Comparison of ENCODE assay signal across 9 mouse cellular contexts in genomic region chr19:5945027-5945426, GRCm38 (mm10). TPM values are rescaled to one million over a fixed set of nuclear protein-coding genes. Genes with fewer than 3 reads are reported as not detected.
DNase-seq lines count a peak whose midpoint lies in the region; ATAC-seq and TF ChIP-seq lines count a peak whose summit lies in the region.
"Had no signal": no experiment of that assay in that cellular context is flagged by ENCODE, and none has a peak within 500 bp of the region (broad histone marks: within the 10 kb centered on the region; RNA-seq: fewer than 3 reads in every experiment).

No protein-coding gene starts in this region.

- peak; percentile 66 for DNase-seq in left cerebral cortex, adult 11 months (ENCODE audit: low spot score)
- DNase-seq in left cerebral cortex, adult 18-20 months (ENCODE audit: low spot score in 2 of 2), result no peak
- DNase-seq in forelimb bud, embryonic 11.5 days (ENCODE audit: low read depth, low spot score), result peak; percentile 46
- peak; percentile 50 for DNase-seq in limb, embryonic 14.5 days (ENCODE audit: low spot score)
- DNase-seq in adrenal gland, postnatal 10 days, result no peak
- DNase-seq in hindbrain, embryonic 10.5 days (ENCODE audit: low spot score), result no peak
- DNase-seq in left cerebral cortex, postnatal 10 days (ENCODE audit: extremely low spot score in 1 of 2, low spot score in 2 of 2), result no peak

- no peaks in the 10 kb centered on the region for H3K27me3 ChIP-seq in limb, embryonic 14.5 days (ENCODE audit: control insufficient read depth, insufficient read depth, low read length)
- no peaks in the 10 kb centered on the region for H3K27me3 ChIP-seq in hindbrain, embryonic 10.5 days (ENCODE audit: insufficient read depth, poor library complexity, severe bottlenecking)

- no peaks in the 10 kb centered on the region for H3K9me3 ChIP-seq in limb, embryonic 14.5 days (ENCODE audit: control insufficient read depth, low read length)
- no peaks in the 10 kb centered on the region for H3K9me3 ChIP-seq in hindbrain, embryonic 10.5 days

- ATAC-seq in limb, embryonic 14.5 days (ENCODE audit: low FRiP score, low read depth), result no peak
- peak; percentile 72 for ATAC-seq in neutrophil, adult 5-6 weeks (ENCODE audit: extremely low read depth, insufficient number of reproducible peaks, low FRiP score, poor library complexity, severe bottlenecking)

- TF ChIP-seq POLR2A in limb, embryonic 14.5 days (IDR thresholded peaks at IDR 0.05; ENCODE audit: borderline replicate concordance, extremely low read depth, insufficient read depth, insufficient read length), result no peak

- WGBS in limb, embryonic 14.5 days, result 71% methylated on average over 7 of the region's 7 CpGs
- WGBS in hindbrain, embryonic 10.5 days, result 88% methylated on average over 7 of the region's 7 CpGs

- no peak overlapping the region for H3K4me2 ChIP-seq in limb, embryonic 14.5 days (replicated peaks; ENCODE audit: low read depth, low read length, severe bottlenecking)

- H3K27ac ChIP-seq in limb, embryonic 14.5 days (replicated peaks; ENCODE audit: low read depth, low read length), result 0 out of 2 replicates have a peak overlapping the region, but pooled peaks have one; percentile 5
- H3K27ac ChIP-seq in hindbrain, embryonic 10.5 days, result no peak overlapping the region

- intact Hi-C loops in left cerebral cortex, postnatal 10 days (cut with DNase I), result no loop called here

- peaks cover 80% of the 10 kb centered on the region for H3K36me3 ChIP-seq in limb, embryonic 14.5 days (ENCODE audit: control insufficient read depth, insufficient read depth, low read length)
- peaks cover 98% of the 10 kb centered on the region for H3K36me3 ChIP-seq in hindbrain, embryonic 10.5 days

- no peak overlapping the region for H3K9ac ChIP-seq in limb, embryonic 14.5 days (ENCODE audit: low read depth, low read length, severe bottlenecking)

- H3K4me1 ChIP-seq in limb, embryonic 14.5 days (ENCODE audit: control insufficient read depth, insufficient read depth, low read length), result no peaks in the 10 kb centered on the region
- no peaks in the 10 kb centered on the region for H3K4me1 ChIP-seq in hindbrain, embryonic 10.5 days (replicated peaks)

- H3K4me3 ChIP-seq in limb, embryonic 14.5 days (replicated peaks; ENCODE audit: low read length), result no peak overlapping the region
- H3K4me3 ChIP-seq in hindbrain, embryonic 10.5 days, result no peak overlapping the region

RNA-seq across cellular contexts. Expression of gene Pola2, which starts 19.0 kb away (rescaled TPM):
- 1 to 10 TPM; 4.9 to 5.0 TPM for total RNA-seq in left cerebral cortex, adult 18-20 months (2021)
- polyA plus RNA-seq in limb, embryonic 14.5 days (2012; rRNA removed), result 87.9 and 109 TPM in 2 replicates
- polyA plus RNA-seq in limb, embryonic 14.5 days (2014; fragmentation: Nextera tagmentation; extraction: Ambion mirVana), result 65.8 and 66.3 TPM in 2 replicates
- 32.8 and 36.8 TPM in 2 replicates for total RNA-seq in neutrophil, adult 5-6 weeks (2017)
- total RNA-seq in adrenal gland, postnatal 10 days (2021), result 10 to 100 TPM; 21.3 to 28.0 TPM
- 83.7 and 110 TPM in 2 replicates for polyA plus RNA-seq in hindbrain, embryonic 10.5 days (2016; fragmentation: Nextera tagmentation; extraction: Ambion mirVana)
- 10 to 100 TPM in 1 of 2 experiments, 1 to 10 TPM in 1; 8.0 to 10.7 TPM for total RNA-seq in left cerebral cortex, postnatal 10 days (2021)

RNA-seq across cellular contexts. Expression of gene Cdc42ep2, which starts 20.4 kb away (rescaled TPM):
- total RNA-seq in left cerebral cortex, adult 18-20 months (2021), result 1 to 10 TPM; 4.7 to 5.4 TPM
- 9.7 and 10.0 TPM in 2 replicates for polyA plus RNA-seq in limb, embryonic 14.5 days (2012; rRNA removed)
- polyA plus RNA-seq in limb, embryonic 14.5 days (2014; fragmentation: Nextera tagmentation; extraction: Ambion mirVana), result 6.5 and 8.0 TPM in 2 replicates
- 3.8 and 4.8 TPM in 2 replicates for total RNA-seq in neutrophil, adult 5-6 weeks (2017)
- total RNA-seq in adrenal gland, postnatal 10 days (2021), result 10 to 100 TPM; 10.8 to 11.2 TPM
- polyA plus RNA-seq in hindbrain, embryonic 10.5 days (2016; fragmentation: Nextera tagmentation; extraction: Ambion mirVana), result 2.0 and 2.9 TPM in 2 replicates
- total RNA-seq in left cerebral cortex, postnatal 10 days (2021), result 1 to 10 TPM; 8.3 to 9.8 TPM

RNA-seq across cellular contexts. Expression of gene Dpf2, which starts 32.2 kb away (rescaled TPM):
- total RNA-seq in left cerebral cortex, adult 18-20 months (2021), result 100 to 1,000 TPM in 1 of 2 experiments, 10 to 100 TPM in 1; 90.1 to 102 TPM
- 179 and 199 TPM in 2 replicates for polyA plus RNA-seq in limb, embryonic 14.5 days (2012; rRNA removed)
- polyA plus RNA-seq in limb, embryonic 14.5 days (2014; fragmentation: Nextera tagmentation; extraction: Ambion mirVana), result 143 and 147 TPM in 2 replicates
- total RNA-seq in neutrophil, adult 5-6 weeks (2017), result 80.0 and 104 TPM in 2 replicates
- 100 to 1,000 TPM; 105 to 119 TPM for total RNA-seq in adrenal gland, postnatal 10 days (2021)
- polyA plus RNA-seq in hindbrain, embryonic 10.5 days (2016; fragmentation: Nextera tagmentation; extraction: Ambion mirVana), result 225 TPM in 2 replicates
- 10 to 100 TPM; 76.8 to 80.7 TPM for total RNA-seq in left cerebral cortex, postnatal 10 days (2021)

RNA-seq across cellular contexts. Expression of gene Slc22a20, which starts 40.9 kb away (rescaled TPM):
- not detected for total RNA-seq in left cerebral cortex, adult 18-20 months (2021)
- not detected in 2 replicates for polyA plus RNA-seq in limb, embryonic 14.5 days (2012; rRNA removed)
- not detected in 2 replicates for polyA plus RNA-seq in limb, embryonic 14.5 days (2014; fragmentation: Nextera tagmentation; extraction: Ambion mirVana)
- total RNA-seq in neutrophil, adult 5-6 weeks (2017), result 0.47 and 1.1 TPM in 2 replicates
- not detected for total RNA-seq in adrenal gland, postnatal 10 days (2021)
- not detected in 2 replicates for polyA plus RNA-seq in hindbrain, embryonic 10.5 days (2016; fragmentation: Nextera tagmentation; extraction: Ambion mirVana)
- total RNA-seq in left cerebral cortex, postnatal 10 days (2021), result not detected
- polyA plus RNA-seq: neural tube, embryonic 11.5 days had no signal

RNA-seq across cellular contexts. Expression of gene Tigd3, which starts 51.1 kb away (rescaled TPM):
- total RNA-seq in left cerebral cortex, adult 18-20 months (2021), result 1 to 10 TPM; 4.1 to 4.2 TPM
- polyA plus RNA-seq in limb, embryonic 14.5 days (2012; rRNA removed), result 4.8 TPM in 2 replicates
- polyA plus RNA-seq in limb, embryonic 14.5 days (2014; fragmentation: Nextera tagmentation; extraction: Ambion mirVana), result 1.7 and 2.0 TPM in 2 replicates
- total RNA-seq in neutrophil, adult 5-6 weeks (2017), result 1.4 and 1.5 TPM in 2 replicates
- 1 to 10 TPM; 1.6 to 1.9 TPM for total RNA-seq in adrenal gland, postnatal 10 days (2021)
- polyA plus RNA-seq in hindbrain, embryonic 10.5 days (2016; fragmentation: Nextera tagmentation; extraction: Ambion mirVana), result 9.9 and 11.3 TPM in 2 replicates
- total RNA-seq in left cerebral cortex, postnatal 10 days (2021), result 1 to 10 TPM; 6.5 to 8.1 TPM

Comparison
In these comparisons a context has a peak if more than half of its experiments do, and no peak if none do; other contexts are left out.
1. DNase-seq: peak in left cerebral cortex, adult 11 months (single experiment), forelimb bud, embryonic 11.5 days (single experiment) and limb, embryonic 14.5 days (single experiment); none in left cerebral cortex, adult 18-20 months (0 of 2), adrenal gland, postnatal 10 days (single experiment), hindbrain, embryonic 10.5 days (single experiment) and left cerebral cortex, postnatal 10 days (0 of 2).